Mouse (Mus musculus) cerebellum, adult 18-20 months (tissue): ENCODE data around the gene Gm11111.
"Not testable (repeated sequence)": the region's sequence is repeated elsewhere in the genome, so short reads cannot be mapped to it uniquely, and the experiment has no call there.

Experiments used
- DNase-seq, 2 experiments: peaks; one replicate each; pipeline ENCODE4 v3.0.0; 2021

Gene Gm11111

GRCm38 (mm10) chr5:98552395-98552794, at the start of gene Gm11111:
Gm11111 (plus strand) TSS chr5:98552695.
- DNase-seq = no peak

- DNase-seq = no peak
These were observed 36.3 kb upstream of the Gm11111 start for GRCm38 (mm10) chr5:98516214-98516613.

GRCm38 (mm10) chr5:98520118-98520517, 32.4 kb upstream of the Gm11111 start:
- DNase-seq = no peak

- no peak for DNase-seq
These were observed 30.1 kb upstream of the Gm11111 start for GRCm38 (mm10) chr5:98522270-98522977.

GRCm38 (mm10) chr5:98523050-98523449, 29.4 kb upstream of the Gm11111 start:
- DNase-seq = no peak

- no peak for DNase-seq
These were observed 28.7 kb upstream of the Gm11111 start for GRCm38 (mm10) chr5:98523783-98524182.

GRCm38 (mm10) chr5:98541333-98541732, 11.2 kb upstream of the Gm11111 start:
- no peak for DNase-seq

GRCm38 (mm10) chr5:98550285-98550684, 2.2 kb upstream of the Gm11111 start:
- no peak for DNase-seq

- no peak for DNase-seq
These were observed 1.6 kb upstream of the Gm11111 start for GRCm38 (mm10) chr5:98550873-98551272.

GRCm38 (mm10) chr5:98552811-98553601, 511 bp downstream of the Gm11111 start:
- DNase-seq = no peak

GRCm38 (mm10) chr5:98561301-98561700, 8.8 kb downstream of the Gm11111 start:
- DNase-seq = no peak

- DNase-seq = no peak
These were observed 10.3 kb downstream of the Gm11111 start for GRCm38 (mm10) chr5:98562806-98563205.

- DNase-seq = no peak
These were observed 11.3 kb downstream of the Gm11111 start for GRCm38 (mm10) chr5:98563801-98564200.

GRCm38 (mm10) chr5:98566461-98567193, 14.1 kb downstream of the Gm11111 start:
- DNase-seq = no peak

GRCm38 (mm10) chr5:98568481-98568880, 16.0 kb downstream of the Gm11111 start:
- no peak for DNase-seq

- DNase-seq = no peak
These were observed 16.6 kb downstream of the Gm11111 start for GRCm38 (mm10) chr5:98569029-98569513.

GRCm38 (mm10) chr5:98572392-98572791, 19.9 kb downstream of the Gm11111 start:
- no peak for DNase-seq

GRCm38 (mm10) chr5:98574711-98575470, 22.4 kb downstream of the Gm11111 start:
- no peak for DNase-seq

GRCm38 (mm10) chr5:98575471-98575834, 23.0 kb downstream of the Gm11111 start:
- DNase-seq = no peak

GRCm38 (mm10) chr5:98576538-98576937, 24.0 kb downstream of the Gm11111 start:
- DNase-seq = not testable (repeated sequence)

GRCm38 (mm10) chr5:98578398-98578797, 25.9 kb downstream of the Gm11111 start:
- no peak for DNase-seq

- DNase-seq = no peak
These were observed 28.3 kb downstream of the Gm11111 start for GRCm38 (mm10) chr5:98580811-98581210.

- no peak for DNase-seq
These were observed 29.6 kb downstream of the Gm11111 start for GRCm38 (mm10) chr5:98582051-98582450.
